In genomic region chr5:73650365-73650964, GRCm38 (mm10) we compare ENCODE assay signal across 7 mouse cellular contexts. TPM values are rescaled to one million over a fixed set of nuclear protein-coding genes. Genes with fewer than 3 reads are reported as not detected.
A peak's percentile ranks its signal among the peaks of the same experiment; 100 is the strongest.
DNase-seq lines count a peak whose midpoint lies in the region; ATAC-seq and TF ChIP-seq lines count a peak whose summit lies in the region.

No protein-coding gene starts in this region.

- peak overlapping the region; percentile 40 for H3K4me3 ChIP-seq in thymus, adult 2 months (ENCODE audit: control insufficient read depth, insufficient read depth, low read length)
- peak overlapping the region; percentile 43 for H3K4me3 ChIP-seq in forebrain, embryonic 15.5 days

- 1% methylated on average over 15 of the region's 15 CpGs for WGBS in thymus, adult 2 months
- WGBS in forebrain, embryonic 15.5 days, result under 1% methylated on average over 15 of the region's 15 CpGs

- no peaks in the 10 kb centered on the region for H3K9me3 ChIP-seq in forebrain, embryonic 15.5 days

- no peaks in the 10 kb centered on the region for H3K36me3 ChIP-seq in thymus, adult 2 months (ENCODE audit: control insufficient read depth, insufficient read depth, low read length)
- H3K36me3 ChIP-seq in forebrain, embryonic 15.5 days, result no peaks in the 10 kb centered on the region

- peaks cover 17% of the 10 kb centered on the region for H3K27me3 ChIP-seq in thymus, adult 2 months (ENCODE audit: control insufficient read depth, insufficient read depth, low read length)
- peaks cover 48% of the 10 kb centered on the region for H3K27me3 ChIP-seq in forebrain, embryonic 15.5 days

- H3K4me2 ChIP-seq in forebrain, embryonic 15.5 days (replicated peaks), result peak overlapping the region; percentile 90

- H3K27ac ChIP-seq in thymus, adult 2 months (ENCODE audit: control insufficient read depth, insufficient read depth, low read length), result no peak overlapping the region
- H3K27ac ChIP-seq in forebrain, embryonic 15.5 days (replicated peaks), result no peak overlapping the region

- no peak for DNase-seq in thymus, adult 2 months
- DNase-seq in thymus, postnatal 10 days (ENCODE audit: low spot score in 2 of 2), result no peak
- peak; percentile 19 for DNase-seq in kidney, postnatal 14 days
- peak; percentile 44 for DNase-seq in naive thymus-derived CD4-positive, alpha-beta T cell, adult 2 months (ENCODE audit: low read depth)
- DNase-seq in left cerebral cortex, adult 11 months (ENCODE audit: low spot score), result no peak
- no peak for DNase-seq in right cerebral cortex, adult 2 months (ENCODE audit: low spot score in 2 of 2)

- 0 out of 2 replicates have a peak overlapping the region, but pooled peaks have one; percentile 14 for H3K9ac ChIP-seq in forebrain, embryonic 15.5 days (replicated peaks)

- no peak for TF ChIP-seq POLR2A in thymus, adult 2 months (IDR thresholded peaks at IDR 0.05; ENCODE audit: control insufficient read depth, extremely low read depth, insufficient read depth, low read length, poor library complexity)

- no peak for TF ChIP-seq CTCF in thymus, adult 2 months (IDR thresholded peaks at IDR 0.05; ENCODE audit: borderline replicate concordance, control insufficient read depth, extremely low read depth, insufficient read depth, low read length, poor library complexity)

- H3K4me1 ChIP-seq in thymus, adult 2 months (replicated peaks; ENCODE audit: control insufficient read depth, insufficient read depth, low read length), result peaks cover 18% of the 10 kb centered on the region
- peaks cover 30% of the 10 kb centered on the region for H3K4me1 ChIP-seq in forebrain, embryonic 15.5 days

- ATAC-seq in forebrain, embryonic 15.5 days (replicated peaks), result no peak

RNA-seq across cellular contexts. Expression of gene Spata18, which starts 0.7 kb away (rescaled TPM):
- 0.19 and 0.42 TPM in 2 replicates for polyA plus RNA-seq in thymus, adult 2 months (2012; rRNA removed)
- 0.17 and 0.78 TPM in 2 replicates for polyA plus RNA-seq in forebrain, embryonic 15.5 days (2015; fragmentation: Nextera tagmentation; extraction: Ambion mirVana)

RNA-seq across cellular contexts. Expression of gene Sgcb, which starts 2.9 kb away (rescaled TPM):
- 7.6 and 8.9 TPM in 2 replicates for polyA plus RNA-seq in thymus, adult 2 months (2012; rRNA removed)
- 25.3 and 25.4 TPM in 2 replicates for polyA plus RNA-seq in forebrain, embryonic 15.5 days (2015; fragmentation: Nextera tagmentation; extraction: Ambion mirVana)

RNA-seq across cellular contexts. Expression of gene Lrrc66, which starts 18.1 kb away (rescaled TPM):
- polyA plus RNA-seq in thymus, adult 2 months (2012; rRNA removed), result 0.07 and 0.18 TPM in 2 replicates
- polyA plus RNA-seq in forebrain, embryonic 15.5 days (2015; fragmentation: Nextera tagmentation; extraction: Ambion mirVana), result not detected in 2 replicates

Comparison
In these comparisons a context has a peak if more than half of its experiments do, and no peak if none do; other contexts are left out.
1. DNase-seq: peak in kidney, postnatal 14 days (single experiment) and naive thymus-derived CD4-positive, alpha-beta T cell, adult 2 months (single experiment); none in thymus, adult 2 months (single experiment), thymus, postnatal 10 days (0 of 2), left cerebral cortex, adult 11 months (single experiment) and right cerebral cortex, adult 2 months (0 of 2).